Mouse (Mus musculus): ENCODE data around the gene Nr1i3.

Gene Nr1i3

DNA sequence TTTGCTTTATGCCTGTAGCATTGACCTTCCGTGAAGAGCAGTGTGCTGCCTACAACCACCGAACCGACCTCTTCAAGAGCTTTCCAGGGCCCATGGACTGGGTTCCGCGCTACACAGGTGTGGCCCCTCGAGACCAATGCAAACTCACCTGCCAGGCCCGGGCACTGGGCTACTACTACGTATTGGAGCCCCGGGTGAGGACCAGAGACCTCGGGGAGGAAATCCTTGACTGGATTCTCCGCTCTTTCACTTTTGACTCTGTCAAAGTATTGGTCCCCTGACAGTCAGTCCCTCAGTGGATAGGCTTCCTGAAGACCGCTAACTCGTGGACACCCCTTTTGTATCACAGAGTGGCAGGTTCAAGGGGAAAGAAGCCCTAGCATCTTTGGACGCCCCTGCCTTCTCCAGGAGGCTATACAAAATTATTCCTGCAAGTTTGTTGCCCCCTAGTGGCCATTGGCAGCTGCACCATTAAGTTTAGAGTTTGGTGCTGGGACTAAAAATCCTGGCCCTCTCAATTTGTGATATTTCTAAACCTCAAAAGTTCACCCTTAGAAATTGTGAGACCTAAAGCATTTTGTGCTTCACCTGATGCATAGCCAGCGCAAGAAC is 43.3 kb downstream of the Nr1i3 start:
- peak; percentile 51 to 61 for DNase-seq

DNA sequence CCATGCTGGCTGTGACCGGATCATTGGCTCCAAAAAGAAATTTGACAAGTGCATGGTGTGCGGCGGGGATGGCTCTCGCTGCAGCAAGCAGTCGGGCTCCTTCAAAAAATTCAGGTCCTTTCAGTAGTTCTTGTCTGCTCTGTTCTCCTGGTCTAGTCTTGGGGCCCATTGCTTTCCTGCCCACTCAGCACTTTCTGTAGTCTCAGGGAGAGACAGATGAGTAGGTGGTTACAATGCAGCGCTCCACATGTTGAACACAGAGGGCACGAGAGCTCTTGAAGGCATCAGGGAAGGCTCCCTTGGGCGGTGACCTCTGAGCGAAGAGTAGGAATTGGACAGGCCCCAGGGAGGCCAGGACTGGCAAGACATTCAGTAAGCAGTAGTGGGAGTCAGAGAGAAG is 44.0 kb downstream of the Nr1i3 start:
- DNase-seq, result no peak

DNA sequence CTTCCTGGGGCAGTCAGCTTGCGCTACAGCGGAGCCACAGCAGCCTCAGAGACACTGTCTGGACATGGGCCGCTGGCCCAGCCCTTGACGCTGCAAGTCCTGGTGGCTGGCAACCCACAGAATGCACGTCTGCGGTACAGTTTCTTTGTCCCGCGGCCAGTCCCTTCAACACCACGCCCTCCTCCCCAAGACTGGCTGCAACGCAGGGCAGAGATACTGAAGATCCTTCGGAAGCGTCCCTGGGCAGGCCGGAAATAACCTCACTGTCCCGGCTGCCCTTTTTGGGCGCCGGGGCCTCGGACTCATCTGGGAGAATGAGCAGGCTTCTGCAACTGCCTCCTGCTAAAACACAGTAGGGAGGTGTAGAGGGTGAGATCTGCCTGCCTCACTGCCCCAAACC is 45.2 kb downstream of the Nr1i3 start:
- DNase-seq, result no peak

DNA sequence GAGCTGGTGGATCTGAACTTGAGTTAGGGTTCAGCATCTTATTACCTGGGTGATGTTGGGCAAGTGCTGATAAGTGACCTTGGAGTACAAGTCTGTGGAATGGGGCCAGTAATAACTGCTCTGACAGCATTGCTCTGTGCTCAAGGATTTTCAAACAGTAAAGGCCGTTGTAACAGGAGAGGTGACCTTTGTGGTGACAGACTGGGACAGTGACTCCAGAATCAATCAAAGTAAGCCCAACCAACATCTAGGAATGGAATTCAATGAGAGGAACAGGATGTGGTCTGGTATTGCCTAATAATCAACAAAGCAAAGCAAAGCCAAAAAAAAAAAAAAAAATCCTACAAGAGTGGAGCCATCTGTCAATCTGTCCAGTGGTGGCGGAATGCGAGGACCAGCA is 46.5 kb downstream of the Nr1i3 start:
- no peak for DNase-seq

GRCm38 (mm10) chr1:171262594-171263130 is 48.9 kb downstream of the Nr1i3 start:
- DNase-seq, result peak in 1 of 2 experiments; percentile 42

DNA sequence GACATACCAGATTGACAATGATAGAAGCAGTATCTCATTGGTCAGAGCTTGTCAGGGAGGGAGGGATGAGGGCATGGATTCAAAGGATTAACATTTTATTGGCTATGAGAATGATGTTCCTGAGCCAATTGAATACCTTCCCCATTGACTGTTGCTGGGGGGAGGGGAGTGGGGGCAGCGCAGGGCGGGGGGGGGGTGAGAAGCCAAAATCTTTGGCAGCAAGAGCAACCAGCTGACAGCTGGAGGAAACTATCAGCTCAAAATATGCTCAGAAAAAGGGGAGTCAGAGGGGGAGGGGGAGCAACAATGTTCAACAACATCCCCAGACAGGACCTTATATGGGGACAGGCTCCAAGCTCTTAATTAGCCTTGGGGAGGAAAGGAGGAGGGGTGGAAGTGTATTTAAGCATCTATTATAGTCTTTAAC is 49.4 kb downstream of the Nr1i3 start:
- no peak for DNase-seq

DNA sequence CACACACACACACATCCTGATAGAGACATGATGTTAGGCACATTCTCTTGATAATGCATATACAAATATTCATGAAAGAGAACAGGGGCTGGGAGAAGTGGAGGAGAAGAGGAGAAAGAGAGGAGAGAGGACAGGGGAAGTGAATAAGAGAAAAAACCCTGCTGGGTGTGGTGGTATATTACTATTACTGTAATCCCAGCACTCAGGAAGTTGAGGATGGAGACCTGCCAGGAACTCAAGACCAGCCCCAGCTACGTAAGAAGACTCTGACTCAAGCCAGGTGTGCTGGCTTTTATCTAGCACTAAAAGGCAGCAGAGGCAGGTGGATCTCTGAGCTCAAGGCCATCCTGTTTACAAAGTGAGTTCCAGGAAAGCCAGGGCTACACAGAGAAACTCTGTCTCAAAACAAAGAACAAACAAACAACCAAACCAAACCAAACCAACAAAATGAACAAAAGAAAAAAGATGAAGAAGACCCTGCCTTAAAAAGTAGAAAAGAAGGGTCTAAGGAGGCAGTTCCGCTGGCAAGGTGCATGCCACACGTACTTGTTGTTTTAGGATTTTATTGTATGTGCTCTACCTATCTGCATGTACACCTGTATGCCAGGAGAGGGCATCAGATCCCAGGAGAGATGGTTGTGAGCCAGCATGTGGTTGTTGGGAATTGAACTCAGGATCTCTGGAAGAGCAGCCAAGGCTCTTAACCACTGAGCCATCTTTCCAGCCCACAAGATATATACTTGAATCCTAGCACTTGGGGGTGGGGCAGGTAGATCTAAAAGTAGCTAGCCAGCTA is 50.1 kb downstream of the Nr1i3 start:
- DNase-seq, result no peak

DNA sequence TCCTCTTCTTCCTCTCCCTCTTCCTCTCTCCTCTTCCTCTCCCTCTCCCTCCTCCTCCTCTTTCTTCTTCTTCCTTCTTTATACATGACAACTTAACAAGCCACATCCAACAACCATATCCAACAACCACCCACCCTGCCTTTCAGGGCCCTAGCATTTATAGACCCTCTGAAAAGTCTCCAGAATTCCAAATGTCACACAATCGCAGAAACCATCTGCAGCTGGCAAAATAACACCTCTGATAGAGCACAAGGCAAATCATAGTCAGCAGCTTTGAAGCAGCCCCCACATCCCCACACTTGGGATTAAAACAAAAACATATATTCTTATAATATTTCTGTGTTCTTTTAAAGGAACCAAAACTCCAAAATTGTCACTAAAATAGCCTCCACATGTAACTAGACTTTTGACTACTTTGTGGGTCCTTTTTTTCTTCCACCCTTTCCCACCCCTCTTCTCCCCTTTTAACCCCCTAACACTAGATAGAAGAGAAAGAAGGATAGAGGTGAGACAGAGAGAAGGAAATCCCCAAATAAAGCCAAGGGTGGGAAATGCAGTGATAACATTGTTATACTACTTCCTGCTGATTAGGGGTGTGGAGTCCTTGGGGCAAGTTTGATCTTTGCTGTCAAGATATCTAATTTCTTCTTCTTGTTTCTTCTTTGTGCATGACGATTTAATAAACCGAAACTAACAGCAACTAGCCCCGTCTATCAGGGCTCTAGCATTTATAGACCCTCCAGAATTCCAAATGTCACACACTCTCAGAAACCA is 52.4 kb downstream of the Nr1i3 start:
- DNase-seq, result no peak

DNA sequence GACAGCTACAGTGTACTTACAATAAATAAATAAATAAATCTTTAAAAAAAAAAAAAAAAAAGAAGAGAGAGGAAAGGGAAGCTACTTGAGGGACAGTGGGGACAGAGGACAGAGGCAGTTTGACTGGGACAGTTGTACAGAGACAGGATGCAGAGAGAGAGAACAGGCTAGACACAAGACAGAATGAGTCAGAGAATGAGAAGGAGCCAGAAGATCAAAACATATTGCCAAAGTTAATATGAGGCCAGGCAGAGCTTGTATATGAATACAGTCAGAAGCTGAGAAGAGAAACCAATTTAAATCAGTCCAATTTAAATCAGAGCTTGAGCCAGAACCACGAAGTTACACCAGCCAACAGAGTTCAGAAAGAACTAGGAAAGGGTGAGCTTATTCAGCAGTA is 54.6 kb downstream of the Nr1i3 start:
- no peak for DNase-seq

- DNase-seq, result peak; percentile 98 to 99
Observed at GRCm38 (mm10) chr1:171269848-171270572, 56.2 kb downstream of the Nr1i3 start, which contains the start of gene B4galt3. B4galt3 (plus strand) TSS chr1:171270328.

Data from cerebellum, postnatal 36 days (tissue).